Mouse (Mus musculus): ENCODE measurements at regions not wholly inside any gene's neighbourhood (a gene's known extent, or its start where the extent isn't known, plus 50 kb on each side); places are given as distances from the start of the nearest gene placed in this dataset.
"Not testable (repeated sequence)": the region's sequence is repeated elsewhere in the genome, so short reads cannot be mapped to it uniquely, and the experiment has no call there.

- intact Hi-C loops (cut with DNase I); DNase-seq (ENCODE audit: low spot score in 2 of 2): not testable (repeated sequence)
These were observed 77.9 kb downstream of the Tcp10c start for GRCm38 (mm10) chr17:13432256-13432655.

- DNase-seq (ENCODE audit: low spot score in 2 of 2); intact Hi-C loops (cut with DNase I): not testable (repeated sequence)
These were observed 79.8 kb downstream of the Tcp10c start for GRCm38 (mm10) chr17:13434146-13434545.

DNA sequence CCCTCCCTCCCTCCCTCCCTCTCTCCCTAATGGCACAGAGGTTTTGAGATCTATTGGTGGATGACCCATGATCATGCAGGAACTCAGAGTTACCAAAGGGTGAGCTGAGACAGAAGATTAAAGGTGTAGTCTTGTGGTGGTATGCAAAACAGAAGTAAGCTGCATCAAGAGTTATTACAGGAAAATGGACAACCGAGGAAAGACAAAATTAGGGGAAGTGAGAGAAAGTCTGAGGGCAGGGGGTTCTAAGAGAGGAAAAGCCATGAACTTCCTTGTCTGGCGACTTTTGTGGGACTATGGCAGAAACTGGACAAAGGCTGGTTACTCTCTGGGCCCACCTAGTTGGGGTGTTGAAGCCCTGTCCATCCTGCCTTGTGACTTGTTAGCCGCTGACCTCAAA is 84.4 kb downstream of the Tcp10c start:
- intact Hi-C loops (cut with DNase I); DNase-seq (ENCODE audit: low spot score in 2 of 2): not testable (repeated sequence)

- intact Hi-C loops (cut with DNase I); DNase-seq (ENCODE audit: low spot score in 2 of 2): not testable (repeated sequence)
These were observed 86.5 kb downstream of the Tcp10c start for GRCm38 (mm10) chr17:13440708-13441530.

DNA sequence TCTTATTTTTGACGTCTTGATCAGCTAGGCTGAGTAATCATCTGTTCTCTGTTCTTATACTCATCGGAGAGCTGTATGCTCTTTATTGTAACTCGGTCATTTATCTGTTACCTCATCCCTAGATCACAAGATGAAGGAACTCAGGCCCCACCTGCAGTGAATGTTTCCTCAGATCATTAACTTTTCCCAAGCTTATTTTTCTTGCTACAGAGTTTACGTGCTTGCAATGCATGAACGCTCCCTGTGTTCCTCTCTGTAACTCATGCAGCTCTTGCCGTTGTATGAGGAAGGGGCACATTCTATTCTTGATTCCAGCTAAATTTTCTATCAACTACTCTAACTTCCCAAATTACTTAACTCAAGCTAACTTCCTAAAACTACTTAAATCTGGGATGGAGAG is 87.9 kb downstream of the Tcp10c start:
- intact Hi-C loops (cut with DNase I); DNase-seq (ENCODE audit: low spot score in 2 of 2): not testable (repeated sequence)

GRCm38 (mm10) chr17:13456869-13457600 is 102.7 kb downstream of the Tcp10c start:
- intact Hi-C loops (cut with DNase I); DNase-seq (ENCODE audit: low spot score in 2 of 2): not testable (repeated sequence)

GRCm38 (mm10) chr17:13457942-13458341 is 103.6 kb downstream of the Tcp10c start:
- DNase-seq (ENCODE audit: low spot score in 2 of 2); intact Hi-C loops (cut with DNase I): not testable (repeated sequence)

DNA sequence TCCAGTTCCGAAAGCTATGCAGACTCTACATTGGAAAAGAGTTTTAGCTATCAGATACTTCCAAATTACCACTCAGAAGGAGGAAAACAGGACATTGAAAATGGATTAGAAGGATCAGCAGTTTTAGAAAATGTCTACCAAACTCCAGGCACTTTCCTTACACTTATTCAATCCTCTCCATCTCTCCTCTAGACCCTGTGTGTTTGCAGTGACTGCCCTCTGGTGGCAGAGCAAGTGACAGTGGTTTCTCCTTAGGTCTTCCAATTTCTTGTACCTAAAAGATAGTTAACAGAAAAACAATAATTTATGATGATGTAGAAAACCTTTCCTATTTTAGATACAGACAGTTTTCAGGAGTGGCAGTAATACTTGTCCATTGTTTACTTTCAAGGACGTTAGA is 104.4 kb downstream of the Tcp10c start:
- DNase-seq (ENCODE audit: low spot score in 2 of 2); intact Hi-C loops (cut with DNase I): not testable (repeated sequence)

GRCm38 (mm10) chr17:13462663-13463062 is 108.3 kb downstream of the Tcp10c start:
- intact Hi-C loops (cut with DNase I); DNase-seq (ENCODE audit: low spot score in 2 of 2): not testable (repeated sequence)

DNA sequence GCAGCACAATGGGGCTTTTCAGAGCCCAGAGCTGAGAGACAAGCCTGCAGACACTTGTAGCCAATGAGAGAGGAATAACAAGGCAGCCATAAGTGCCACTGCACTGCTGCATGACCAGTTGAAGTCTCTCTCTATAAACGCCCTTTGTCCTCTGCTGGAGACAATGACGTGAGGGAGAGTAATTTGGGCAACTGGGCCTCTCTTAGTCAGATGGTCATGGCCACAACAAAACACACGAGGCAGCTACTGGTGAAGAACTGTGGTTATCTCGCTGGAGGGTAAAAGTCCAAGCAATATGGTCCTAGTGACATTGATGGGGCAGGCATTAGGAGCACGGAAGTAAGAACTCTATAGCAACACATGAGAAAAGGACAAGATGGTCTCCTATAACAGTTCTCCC is 111.5 kb downstream of the Tcp10c start:
- intact Hi-C loops (cut with DNase I); DNase-seq (ENCODE audit: low spot score in 2 of 2): not testable (repeated sequence)

DNA sequence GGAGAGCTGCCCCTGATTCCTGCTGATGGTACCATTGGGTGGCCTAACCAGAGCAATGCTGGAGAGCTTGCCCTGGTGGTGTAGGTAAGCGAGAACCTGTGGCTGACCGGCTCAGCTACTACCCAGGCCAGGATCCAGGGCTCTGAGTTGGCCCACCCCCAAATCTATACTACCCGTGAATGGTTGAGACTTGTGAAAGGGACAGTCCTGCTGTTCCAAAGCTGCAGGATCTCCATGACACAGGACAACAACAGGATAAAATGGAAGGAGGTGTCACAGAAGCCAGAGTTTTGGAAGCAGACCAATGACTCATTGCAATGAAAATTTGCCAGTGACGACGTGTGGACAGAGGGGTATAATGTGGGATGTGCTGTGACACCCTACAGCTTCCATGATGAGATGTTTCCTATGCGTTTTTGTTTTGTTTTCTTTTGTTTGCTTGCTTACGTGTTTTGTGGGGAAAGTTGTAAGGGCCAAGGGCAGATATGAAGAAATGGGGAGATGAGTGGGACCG is 115.6 kb downstream of the Tcp10c start:
- intact Hi-C loops (cut with DNase I): loop anchor here (5.0 kb wide), 1 partner anchor 292 kb away; the partner anchor contains the start of genes Afdn and Tcte2
- not testable (repeated sequence) for DNase-seq (ENCODE audit: low spot score in 2 of 2)

GRCm38 (mm10) chr17:13472460-13473062 is 118.2 kb downstream of the Tcp10c start:
- DNase-seq (ENCODE audit: low spot score in 2 of 2): peak; percentile 85 to 89
- intact Hi-C loops (cut with DNase I): loop anchor here (1.0 to 5.0 kb wide), 2 partner anchors 290 to 358 kb away; partner anchors contain the start of genes Afdn and Tcte2

DNA sequence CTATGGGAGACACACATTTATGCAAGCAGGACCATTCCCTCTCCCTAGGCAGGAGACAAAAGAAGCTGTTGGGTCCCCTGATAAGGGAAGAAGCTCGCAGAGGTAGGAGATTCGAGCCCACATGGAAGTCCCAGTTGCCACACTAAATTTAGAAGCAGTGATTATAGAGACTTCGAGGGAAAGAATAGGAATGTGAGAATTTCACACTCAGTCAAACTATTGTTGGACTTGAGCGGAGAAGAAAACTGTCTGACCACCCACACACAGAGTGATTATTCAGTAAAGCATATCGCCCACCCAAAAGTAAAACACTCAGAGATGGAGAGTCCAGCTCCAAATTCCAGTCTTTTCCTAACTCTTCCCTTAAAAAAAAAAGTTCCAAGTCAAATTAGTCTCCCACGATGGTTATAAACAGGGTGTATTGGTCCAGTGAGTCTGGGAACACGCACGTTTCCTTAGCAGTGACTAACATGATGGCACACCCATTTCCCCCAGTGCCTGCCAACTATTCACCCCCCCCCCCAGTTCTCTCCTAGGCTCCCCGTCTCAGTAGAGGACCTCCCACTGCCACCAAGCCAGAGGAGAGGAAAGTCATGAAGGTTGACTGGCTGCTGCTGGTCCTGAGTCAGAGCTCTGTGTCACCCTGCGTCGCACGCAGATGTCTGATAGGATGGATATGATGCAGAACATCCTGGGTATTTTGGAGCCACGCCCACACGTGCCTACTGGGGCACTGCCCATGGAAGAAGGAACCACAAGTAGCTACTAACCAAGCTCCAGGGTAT is 120.1 kb downstream of the Tcp10c start:
- intact Hi-C loops (cut with DNase I): loop anchor here (5.0 kb wide), 2 partner anchors 203 to 288 kb away; partner anchors contain the start of genes Afdn and Tcte2
- peak in 1 of 2 experiments; percentile 58 for DNase-seq (ENCODE audit: low spot score in 2 of 2)

GRCm38 (mm10) chr17:13478866-13479571 is 124.6 kb downstream of the Tcp10c start:
- intact Hi-C loops (cut with DNase I): loop anchor here (5.0 kb wide), 1 partner anchor 198 kb away; no protein-coding TSS in a partner anchor

DNA sequence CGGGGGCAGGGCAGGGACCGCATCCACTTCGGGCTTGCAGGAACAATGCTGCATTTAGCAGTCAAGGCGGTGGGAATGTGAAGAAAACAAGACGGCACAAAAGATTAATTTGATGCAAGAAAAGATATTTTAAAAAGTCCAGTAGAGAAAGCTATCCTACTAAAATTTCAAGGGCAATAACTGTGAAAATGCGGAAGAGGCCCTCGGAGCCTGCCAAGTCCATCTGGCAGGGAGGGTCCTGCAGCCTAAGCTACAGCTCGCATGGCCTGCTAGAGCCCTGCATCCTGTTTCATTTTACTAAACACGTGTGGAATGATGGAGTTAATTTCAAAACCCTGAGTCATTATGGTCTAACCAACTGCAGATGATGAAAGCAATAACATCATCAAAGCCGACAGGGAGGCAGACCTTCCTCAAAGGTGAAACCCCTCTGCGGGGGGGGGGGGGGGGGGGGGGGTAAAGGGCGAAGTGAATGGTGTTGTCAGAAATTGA is 125.2 kb downstream of the Tcp10c start:
- intact Hi-C loops (cut with DNase I): loop anchor here (5.0 kb wide), 1 partner anchor 198 kb away; no protein-coding TSS in a partner anchor
- DNase-seq (ENCODE audit: low spot score in 2 of 2): no peak

More at GRCm38 (mm10) chr17:13478866-13479571, 124.6 kb downstream of the Tcp10c start:
- DNase-seq (ENCODE audit: low spot score in 2 of 2): no peak

GRCm38 (mm10) chr17:13481445-13482085 is 127.2 kb downstream of the Tcp10c start:
- peak; percentile 34 to 66 for DNase-seq (ENCODE audit: low spot score in 2 of 2)
- intact Hi-C loops (cut with DNase I): no loop called here

- intact Hi-C loops (cut with DNase I): no loop called here
- no peak for DNase-seq (ENCODE audit: low spot score in 2 of 2)
These were observed 127.8 kb downstream of the Tcp10c start for GRCm38 (mm10) chr17:13482136-13482535.

All from left cerebral cortex, postnatal 14 days (tissue).